In genomic region chr1:180945001-180945980, GRCm38 (mm10) we compare ENCODE assay signal across 8 mouse cellular contexts. TPM values are rescaled to one million over a fixed set of nuclear protein-coding genes. Genes with fewer than 3 reads are reported as not detected.
DNase-seq lines count a peak whose midpoint lies in the region; ATAC-seq lines count a peak whose summit lies in the region.

No protein-coding gene starts in this region.

- no peak overlapping the region for H3K9ac ChIP-seq in kidney, embryonic 14.5 days (ENCODE audit: low read depth, low read length)
- peak overlapping the region; percentile 58 for H3K9ac ChIP-seq in liver, embryonic 16.5 days (ENCODE audit: low read depth, low read length)

- H3K27me3 ChIP-seq in embryonic facial prominence, embryonic 10.5 days (replicated peaks; ENCODE audit: low read depth, poor library complexity, severe bottlenecking) = peaks cover 53% of the 10 kb centered on the region
- H3K27me3 ChIP-seq in kidney, embryonic 14.5 days (ENCODE audit: control insufficient read depth, insufficient read depth, low read length) = peaks cover 11% of the 10 kb centered on the region; the same call in 1 of the 2 replicates
- H3K27me3 ChIP-seq in liver, embryonic 16.5 days (ENCODE audit: control insufficient read depth, insufficient read depth, low read depth, low read length) = no peaks in the 10 kb centered on the region

- H3K9me3 ChIP-seq in embryonic facial prominence, embryonic 10.5 days = no peaks in the 10 kb centered on the region
- no peaks in the 10 kb centered on the region for H3K9me3 ChIP-seq in kidney, embryonic 14.5 days (ENCODE audit: control insufficient read depth, low read length)
- H3K9me3 ChIP-seq in liver, embryonic 16.5 days (replicated peaks; ENCODE audit: control insufficient read depth, low read length) = no peaks in the 10 kb centered on the region

- H3K27ac ChIP-seq in embryonic facial prominence, embryonic 10.5 days (replicated peaks) = peak overlapping the region; percentile 54
- peak overlapping the region; percentile 34; the same call in 1 of the 2 replicates for H3K27ac ChIP-seq in kidney, embryonic 14.5 days (ENCODE audit: low read depth, low read length)
- H3K27ac ChIP-seq in liver, embryonic 16.5 days (ENCODE audit: low read length) = peak overlapping the region; percentile 74

- peak overlapping the region; percentile 38 for H3K4me3 ChIP-seq in embryonic facial prominence, embryonic 10.5 days
- no peak overlapping the region for H3K4me3 ChIP-seq in kidney, embryonic 14.5 days (ENCODE audit: low read length)
- peak overlapping the region; percentile 46 for H3K4me3 ChIP-seq in liver, embryonic 16.5 days (ENCODE audit: low read depth, low read length)

- H3K36me3 ChIP-seq in embryonic facial prominence, embryonic 10.5 days (replicated peaks) = no peaks in the 10 kb centered on the region
- no peaks in the 10 kb centered on the region for H3K36me3 ChIP-seq in kidney, embryonic 14.5 days (ENCODE audit: control insufficient read depth, insufficient read depth, low read length)
- peaks cover 8% of the 10 kb centered on the region; the same call in 1 of the 2 replicates for H3K36me3 ChIP-seq in liver, embryonic 16.5 days (ENCODE audit: control insufficient read depth, insufficient read depth)

- peak; percentile 66; the same call in 1 of the 2 replicates for ATAC-seq in kidney, embryonic 14.5 days (ENCODE audit: low FRiP score, low TSS enrichment)
- peak; percentile 80 for ATAC-seq in liver, embryonic 16.5 days (ENCODE audit: low read depth)

- whole genome bisulfite sequencing in embryonic facial prominence, embryonic 10.5 days = 21% methylated on average over 20 of the region's 20 CpGs
- 33% methylated on average over 20 of the region's 20 CpGs for WGBS in kidney, embryonic 14.5 days
- 19% methylated on average over 20 of the region's 20 CpGs for WGBS in liver, embryonic 16.5 days (ENCODE audit: insufficient replicate concordance)

- peaks cover 59% of the 10 kb centered on the region for H3K4me1 ChIP-seq in embryonic facial prominence, embryonic 10.5 days
- H3K4me1 ChIP-seq in kidney, embryonic 14.5 days (ENCODE audit: control insufficient read depth, insufficient read depth, low read length) = peaks cover 18% of the 10 kb centered on the region; the same call in 1 of the 2 replicates
- peaks cover 63% of the 10 kb centered on the region for H3K4me1 ChIP-seq in liver, embryonic 16.5 days (ENCODE audit: control insufficient read depth, low read depth, low read length)

- DNase-seq in urinary bladder, postnatal 36 days (ENCODE audit: low spot score in 2 of 2) = peak; percentile 35 to 56
- DNase-seq in urinary bladder, postnatal 25 days (ENCODE audit: low spot score) = no peak
- DNase-seq in embryonic facial prominence, embryonic 10.5 days (ENCODE audit: low spot score) = peak; percentile 75
- DNase-seq in heart, adult 8-10 months (ENCODE audit: low spot score) = peak; percentile 52
- DNase-seq in ovary, postnatal 36 days (ENCODE audit: low spot score) = peak; percentile 46
- no peak for DNase-seq in right cerebral cortex, postnatal 36 days (ENCODE audit: low spot score in 2 of 2)

- H3K4me2 ChIP-seq in kidney, embryonic 14.5 days (replicated peaks; ENCODE audit: low read depth, low read length) = peak overlapping the region; percentile 35
- peak overlapping the region; percentile 61 for H3K4me2 ChIP-seq in liver, embryonic 16.5 days (ENCODE audit: low read depth, low read length)

RNA-seq across cellular contexts. Expression of gene Tmem63a, which starts 3.1 kb away (rescaled TPM):
- 2.4 and 4.3 TPM in 2 replicates for polyA plus RNA-seq in embryonic facial prominence, embryonic 10.5 days (2016; fragmentation: Nextera tagmentation; extraction: Ambion mirVana)
- 10 to 100 TPM; 12.3 to 15.1 (median 13.9) TPM for total RNA-seq in heart, adult 8-10 months (2022)
- 4.0 and 7.5 TPM in 2 replicates for polyA plus RNA-seq in kidney, embryonic 14.5 days (2014; fragmentation: Nextera tagmentation; extraction: Ambion mirVana)
- polyA plus RNA-seq in liver, embryonic 16.5 days (2015; fragmentation: Nextera tagmentation; extraction: Ambion mirVana) = 8.9 and 10.9 TPM in 2 replicates

RNA-seq across cellular contexts. Expression of gene Lefty1, which starts 10.5 kb away (rescaled TPM):
- polyA plus RNA-seq in embryonic facial prominence, embryonic 10.5 days (2016; fragmentation: Nextera tagmentation; extraction: Ambion mirVana) = 0.11 and 0.39 TPM in 2 replicates
- total RNA-seq in heart, adult 8-10 months (2022) = 1 to 10 TPM in 1 of 4 experiments, under 1 TPM in 3; 0.43 to 1.2 (median 0.65) TPM
- polyA plus RNA-seq in kidney, embryonic 14.5 days (2014; fragmentation: Nextera tagmentation; extraction: Ambion mirVana) = 0.51 and 0.54 TPM in 2 replicates
- 3.5 and 3.6 TPM in 2 replicates for polyA plus RNA-seq in liver, embryonic 16.5 days (2015; fragmentation: Nextera tagmentation; extraction: Ambion mirVana)

RNA-seq across cellular contexts. Expression of gene Pycr2, which starts 41.2 kb away (rescaled TPM):
- polyA plus RNA-seq in embryonic facial prominence, embryonic 10.5 days (2016; fragmentation: Nextera tagmentation; extraction: Ambion mirVana) = 141 and 149 TPM in 2 replicates
- 10 to 100 TPM; 11.6 to 13.5 (median 13.3) TPM for total RNA-seq in heart, adult 8-10 months (2022)
- 93.9 and 103 TPM in 2 replicates for polyA plus RNA-seq in kidney, embryonic 14.5 days (2014; fragmentation: Nextera tagmentation; extraction: Ambion mirVana)
- 81.2 and 83.4 TPM in 2 replicates for polyA plus RNA-seq in liver, embryonic 16.5 days (2015; fragmentation: Nextera tagmentation; extraction: Ambion mirVana)

RNA-seq across cellular contexts. Expression of gene Lefty2, which starts 52.4 kb away (rescaled TPM):
- polyA plus RNA-seq in embryonic facial prominence, embryonic 10.5 days (2016; fragmentation: Nextera tagmentation; extraction: Ambion mirVana) = not detected in 2 replicates
- not detected for total RNA-seq in heart, adult 8-10 months (2022)
- not detected in 2 replicates for polyA plus RNA-seq in kidney, embryonic 14.5 days (2014; fragmentation: Nextera tagmentation; extraction: Ambion mirVana)
- not detected in 2 replicates for polyA plus RNA-seq in liver, embryonic 16.5 days (2015; fragmentation: Nextera tagmentation; extraction: Ambion mirVana)

Comparison
In these comparisons a context has a peak if more than half of its experiments do, and no peak if none do; other contexts are left out.
1. DNase-seq: peak in urinary bladder, postnatal 36 days (2 of 2), embryonic facial prominence, embryonic 10.5 days (single experiment), heart, adult 8-10 months (single experiment) and ovary, postnatal 36 days (single experiment); none in urinary bladder, postnatal 25 days (single experiment) and right cerebral cortex, postnatal 36 days (0 of 2).
2. Peak in every context shown above with its lines, with median percentiles within 50 percentile points of each other: H3K27ac ChIP-seq.